Mouse (Mus musculus): ENCODE data around the gene Gnb5. TPM values are rescaled to one million over a fixed set of nuclear protein-coding genes. Genes with fewer than 3 reads are reported as not detected.
A peak's percentile ranks its signal among the peaks of the same experiment; 100 is the strongest.

The Gnb5 gene
- polyA plus RNA-seq, 1 experiment = 4.0 TPM

DNA sequence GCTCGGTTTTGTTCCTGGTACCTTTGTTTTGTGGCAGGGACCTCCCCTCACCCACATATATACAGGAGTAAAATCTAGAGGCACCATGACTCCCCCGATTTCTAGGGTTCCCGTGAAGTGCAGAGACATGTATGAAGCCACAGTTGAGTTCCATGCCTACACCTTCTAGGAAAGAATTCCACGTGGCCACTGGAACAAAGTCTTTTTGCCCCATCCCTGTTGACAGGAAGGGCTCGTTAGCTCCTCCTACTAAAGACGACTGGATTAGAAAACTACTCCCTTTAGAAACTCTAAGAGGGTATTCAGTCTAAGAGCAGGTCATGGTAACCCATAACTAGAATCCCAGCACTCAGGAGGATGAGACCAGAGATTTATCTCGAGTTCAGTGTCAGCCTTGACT lies 1.8 kb upstream of the Gnb5 start:
- Histone ChIP-seq H3K27ac (ENCODE audit: control insufficient read depth, insufficient read depth, low read depth, low read length) (no peak overlapping the region), H3K4me3 (ENCODE audit: control insufficient read depth, low read depth, low read length) (peak overlapping the region; percentile 78), H3K27me3 (ENCODE audit: control insufficient read depth, insufficient read depth, low read length) (no peaks in the 10 kb centered on the region), H3K36me3 (ENCODE audit: control insufficient read depth, insufficient read depth, low read length) (no peaks in the 10 kb centered on the region), H3K4me1 (ENCODE audit: control insufficient read depth, insufficient read depth, low read length) (peaks cover 6% of the 10 kb centered on the region)
- TF ChIP-seq POLR2A (IDR thresholded peaks at IDR 0.05; ENCODE audit: control insufficient read depth, low read depth, low read length) (no peak), CTCF (IDR thresholded peaks at IDR 0.05; ENCODE audit: control insufficient read depth, insufficient read depth, insufficient replicate concordance, low read depth, low read length) (no peak)

DNA sequence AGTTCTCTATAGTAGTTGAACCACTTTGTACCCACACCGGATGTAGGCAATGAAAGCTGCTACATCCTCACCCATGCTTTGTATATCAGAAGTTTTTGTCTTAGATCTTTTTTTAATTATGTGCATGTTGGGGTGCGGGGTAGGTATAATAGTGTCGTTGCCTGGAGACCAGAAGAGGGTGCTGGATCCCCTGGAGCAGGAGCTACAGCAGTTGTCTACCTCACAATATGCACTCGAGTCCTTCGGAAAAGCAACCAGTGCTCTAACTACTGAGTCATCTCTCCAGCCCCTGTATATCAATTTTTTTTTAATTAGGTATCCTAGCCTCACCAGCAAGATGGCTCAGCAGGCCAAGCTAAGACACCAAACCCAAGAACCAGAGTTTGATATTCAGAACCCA lies 927 bp downstream of the Gnb5 start:
- H3K27me3 ChIP-seq (ENCODE audit: control insufficient read depth, insufficient read depth, low read length) = no peaks in the 10 kb centered on the region
- no peaks in the 10 kb centered on the region for H3K36me3 ChIP-seq (ENCODE audit: control insufficient read depth, insufficient read depth, low read length)
- peaks cover 6% of the 10 kb centered on the region for H3K4me1 ChIP-seq (ENCODE audit: control insufficient read depth, insufficient read depth, low read length)
- H3K27ac ChIP-seq (ENCODE audit: control insufficient read depth, insufficient read depth, low read depth, low read length) = no peak overlapping the region
- H3K4me3 ChIP-seq (ENCODE audit: control insufficient read depth, low read depth, low read length) = no peak overlapping the region
- TF ChIP-seq CTCF (IDR thresholded peaks at IDR 0.05; ENCODE audit: control insufficient read depth, insufficient read depth, insufficient replicate concordance, low read depth, low read length) = no peak
- no peak for TF ChIP-seq POLR2A (IDR thresholded peaks at IDR 0.05; ENCODE audit: control insufficient read depth, low read depth, low read length)

DNA sequence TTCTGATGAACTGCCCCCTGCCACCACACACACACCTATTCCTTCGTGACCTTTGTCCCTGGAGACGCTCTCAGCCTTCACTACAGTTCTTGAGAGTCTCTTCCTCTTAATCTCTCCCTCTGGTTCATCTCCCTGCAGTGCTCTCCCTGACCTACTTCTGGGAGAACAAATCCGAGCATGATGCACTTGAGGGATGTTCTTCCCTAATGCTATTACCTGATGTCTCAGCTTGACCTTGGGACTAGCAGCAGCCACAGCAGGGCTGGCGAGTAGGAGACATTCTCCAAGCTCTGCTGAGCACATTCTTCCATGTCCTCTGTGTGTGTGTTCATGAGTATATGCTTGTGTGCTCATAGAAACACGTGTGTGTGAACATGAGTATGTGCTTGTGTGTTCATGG lies 2.5 kb downstream of the Gnb5 start:
- H3K36me3 ChIP-seq (ENCODE audit: control insufficient read depth, insufficient read depth, low read length) = no peaks in the 10 kb centered on the region
- TF ChIP-seq POLR2A (IDR thresholded peaks at IDR 0.05; ENCODE audit: control insufficient read depth, low read depth, low read length) (no peak), CTCF (IDR thresholded peaks at IDR 0.05; ENCODE audit: control insufficient read depth, insufficient read depth, insufficient replicate concordance, low read depth, low read length) (no peak)
- H3K27ac ChIP-seq (ENCODE audit: control insufficient read depth, insufficient read depth, low read depth, low read length) = no peak overlapping the region
- H3K4me3 ChIP-seq (ENCODE audit: control insufficient read depth, low read depth, low read length) = no peak overlapping the region
- no peaks in the 10 kb centered on the region for H3K27me3 ChIP-seq (ENCODE audit: control insufficient read depth, insufficient read depth, low read length)
- peaks cover 9% of the 10 kb centered on the region for H3K4me1 ChIP-seq (ENCODE audit: control insufficient read depth, insufficient read depth, low read length)

DNA sequence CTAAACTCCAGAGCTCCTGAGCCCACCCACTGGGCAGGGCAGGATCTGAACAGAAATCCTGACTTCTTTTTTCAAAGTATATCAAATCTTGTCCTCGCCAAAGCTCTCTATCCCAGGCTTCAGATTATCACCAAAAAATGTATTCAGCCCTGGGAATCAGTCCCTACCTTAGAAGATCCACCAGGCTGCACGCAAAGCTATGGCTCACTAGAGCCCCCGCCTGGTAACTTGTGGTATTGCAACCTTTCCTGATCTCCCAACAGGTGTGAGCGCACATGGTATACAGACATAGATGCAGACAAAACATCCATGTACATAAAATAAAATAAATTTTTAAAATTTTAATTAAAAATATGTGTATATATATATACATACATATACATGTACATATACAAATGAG lies 5.9 kb downstream of the Gnb5 start:
- TF ChIP-seq POLR2A (IDR thresholded peaks at IDR 0.05; ENCODE audit: control insufficient read depth, low read depth, low read length) (no peak), CTCF (IDR thresholded peaks at IDR 0.05; ENCODE audit: control insufficient read depth, insufficient read depth, insufficient replicate concordance, low read depth, low read length) (peak; percentile 81; the same call in 1 of the 2 replicates)
- Histone ChIP-seq H3K27ac (ENCODE audit: control insufficient read depth, insufficient read depth, low read depth, low read length) (no peak overlapping the region), H3K27me3 (ENCODE audit: control insufficient read depth, insufficient read depth, low read length) (no peaks in the 10 kb centered on the region), H3K36me3 (ENCODE audit: control insufficient read depth, insufficient read depth, low read length) (no peaks in the 10 kb centered on the region), H3K4me1 (ENCODE audit: control insufficient read depth, insufficient read depth, low read length) (peaks cover 9% of the 10 kb centered on the region), H3K4me3 (ENCODE audit: control insufficient read depth, low read depth, low read length) (no peak overlapping the region)

DNA sequence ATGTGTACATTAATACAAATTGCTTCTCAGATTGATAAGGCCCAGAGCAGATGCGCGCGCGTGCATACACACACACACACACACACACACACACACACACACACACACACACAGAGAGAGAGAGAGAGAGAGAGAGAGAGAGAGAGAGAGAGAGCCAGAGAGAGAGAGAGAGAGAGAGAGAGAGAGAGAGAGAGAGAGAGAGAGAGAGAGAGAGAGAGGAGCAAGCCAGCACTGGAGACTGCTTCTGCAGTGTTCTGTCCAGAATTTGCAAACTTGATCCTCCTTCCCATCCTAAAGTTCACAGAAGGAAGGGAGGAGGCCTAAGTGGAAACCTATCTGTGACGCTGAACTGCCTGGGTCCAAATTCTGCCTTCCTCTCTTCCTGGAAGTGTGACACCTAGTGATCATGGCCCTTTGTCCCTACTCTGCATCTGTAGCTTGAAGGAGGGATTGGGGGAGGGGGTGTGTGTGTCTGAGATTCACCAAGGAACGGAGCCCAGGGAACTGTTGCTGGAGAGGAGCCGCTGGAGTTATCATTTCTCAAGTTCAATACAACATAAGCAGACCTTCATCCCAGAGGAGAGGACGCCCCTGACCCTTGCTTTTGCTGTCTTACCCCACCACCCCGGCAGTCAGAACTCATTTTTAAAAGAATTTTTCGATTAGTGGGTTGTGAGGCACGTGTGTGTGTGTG lies 7.2 kb downstream of the Gnb5 start:
- peak overlapping the region; percentile 66 for H3K4me3 ChIP-seq (ENCODE audit: control insufficient read depth, low read depth, low read length)
- no peak overlapping the region for H3K27ac ChIP-seq (ENCODE audit: control insufficient read depth, insufficient read depth, low read depth, low read length)
- H3K4me1 ChIP-seq (ENCODE audit: control insufficient read depth, insufficient read depth, low read length) = peaks cover 9% of the 10 kb centered on the region
- no peaks in the 10 kb centered on the region for H3K36me3 ChIP-seq (ENCODE audit: control insufficient read depth, insufficient read depth, low read length)
- TF ChIP-seq CTCF (IDR thresholded peaks at IDR 0.05; ENCODE audit: control insufficient read depth, insufficient read depth, insufficient replicate concordance, low read depth, low read length) (no peak), POLR2A (IDR thresholded peaks at IDR 0.05; ENCODE audit: control insufficient read depth, low read depth, low read length) (no peak)
- no peaks in the 10 kb centered on the region for H3K27me3 ChIP-seq (ENCODE audit: control insufficient read depth, insufficient read depth, low read length)

DNA sequence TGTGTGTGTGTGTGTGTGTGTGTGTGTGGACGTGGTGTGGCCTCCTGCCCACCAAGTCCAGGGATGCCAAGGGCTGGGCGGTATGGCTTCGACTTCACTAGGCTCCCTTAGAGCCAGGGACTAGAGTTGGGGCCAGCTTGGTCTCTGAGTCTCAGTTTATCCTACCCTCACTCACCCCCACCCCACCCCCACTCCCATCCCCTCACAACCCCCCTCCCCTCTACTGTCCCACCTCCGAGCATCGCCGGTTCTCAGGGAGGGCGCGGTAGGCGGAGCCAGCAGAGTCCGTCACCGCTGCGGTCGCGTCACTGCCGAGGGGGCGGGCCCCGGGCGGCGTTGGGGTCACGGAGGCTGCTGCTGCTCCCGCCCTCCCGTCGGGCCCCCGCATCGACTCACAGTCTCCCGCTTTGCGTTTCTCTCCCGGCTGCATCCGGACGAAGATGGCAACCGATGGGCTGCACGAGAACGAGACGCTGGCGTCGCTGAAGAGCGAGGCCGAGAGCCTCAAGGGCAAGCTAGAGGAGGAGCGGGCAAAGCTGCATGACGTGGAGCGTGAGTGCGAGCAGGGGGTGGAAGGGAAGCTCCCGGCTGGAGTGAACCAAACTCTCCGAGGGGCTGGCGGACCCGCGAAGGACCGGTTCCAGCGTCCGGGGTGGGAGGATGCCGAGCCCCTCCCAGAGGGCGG lies 7.9 kb downstream of the Gnb5 start:
- Histone ChIP-seq H3K27me3 (ENCODE audit: control insufficient read depth, insufficient read depth, low read length) (no peaks in the 10 kb centered on the region), H3K4me3 (ENCODE audit: control insufficient read depth, low read depth, low read length) (peak overlapping the region; percentile 87), H3K36me3 (ENCODE audit: control insufficient read depth, insufficient read depth, low read length) (no peaks in the 10 kb centered on the region), H3K27ac (ENCODE audit: control insufficient read depth, insufficient read depth, low read depth, low read length) (0 out of 2 replicates have a peak overlapping the region, but pooled peaks have one; percentile 9), H3K4me1 (ENCODE audit: control insufficient read depth, insufficient read depth, low read length) (peaks cover 11% of the 10 kb centered on the region)
- TF ChIP-seq POLR2A (IDR thresholded peaks at IDR 0.05; ENCODE audit: control insufficient read depth, low read depth, low read length) (peak; percentile 32; the same call in 1 of the 2 replicates), CTCF (IDR thresholded peaks at IDR 0.05; ENCODE audit: control insufficient read depth, insufficient read depth, insufficient replicate concordance, low read depth, low read length) (no peak)

DNA sequence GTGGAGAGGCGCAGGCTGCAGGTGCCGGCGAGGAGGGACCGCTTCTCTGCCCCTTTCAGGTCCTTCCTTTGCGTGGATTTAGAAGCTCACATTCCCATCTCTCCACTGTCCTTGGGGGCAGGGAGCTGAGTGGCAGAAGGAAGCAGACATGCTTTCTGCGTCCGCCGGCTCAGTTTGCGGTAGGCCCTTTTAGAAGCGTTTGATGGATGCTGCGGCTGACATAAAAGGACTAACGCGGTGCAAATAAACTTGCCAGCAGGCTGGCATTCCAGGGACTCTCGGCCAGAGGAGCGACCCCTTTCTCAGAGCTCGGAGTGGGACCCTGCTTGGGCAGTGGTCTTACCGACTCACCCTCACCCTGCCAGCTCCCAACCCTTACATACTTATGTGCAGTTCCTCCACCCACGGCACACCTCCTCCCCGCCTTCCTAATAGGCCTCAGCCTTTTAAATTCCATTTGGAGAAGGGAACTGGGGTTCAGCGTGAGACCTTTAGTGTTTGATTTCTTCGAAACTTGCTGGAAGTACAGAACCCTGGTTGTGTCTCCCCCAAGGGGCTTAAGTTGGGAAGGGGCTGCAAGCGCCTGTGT lies 8.5 kb downstream of the Gnb5 start:
- Histone ChIP-seq H3K27me3 (ENCODE audit: control insufficient read depth, insufficient read depth, low read length) (no peaks in the 10 kb centered on the region), H3K27ac (ENCODE audit: control insufficient read depth, insufficient read depth, low read depth, low read length) (no peak overlapping the region), H3K36me3 (ENCODE audit: control insufficient read depth, insufficient read depth, low read length) (no peaks in the 10 kb centered on the region), H3K4me1 (ENCODE audit: control insufficient read depth, insufficient read depth, low read length) (peaks cover 11% of the 10 kb centered on the region), H3K4me3 (ENCODE audit: control insufficient read depth, low read depth, low read length) (peak overlapping the region; percentile 87)
- TF ChIP-seq CTCF (IDR thresholded peaks at IDR 0.05; ENCODE audit: control insufficient read depth, insufficient read depth, insufficient replicate concordance, low read depth, low read length) (no peak), POLR2A (IDR thresholded peaks at IDR 0.05; ENCODE audit: control insufficient read depth, low read depth, low read length) (no peak)
